Mouse (Mus musculus): ENCODE results near the gene Ranbp3. TPM values are rescaled to one million over a fixed set of nuclear protein-coding genes. Genes with fewer than 3 reads are reported as not detected.

The Ranbp3 gene
- polyA plus RNA-seq, 1 experiment from 2014 or later: 147 TPM

- Histone ChIP-seq H3K27ac (no peak overlapping the region), H3K4me1 (no peaks in the 10 kb centered on the region), H3K27me3 (ENCODE audit: poor library complexity, severe bottlenecking) (no peaks in the 10 kb centered on the region), H3K36me3 (replicated peaks) (peaks cover 100% of the 10 kb centered on the region), H3K9me3 (no peaks in the 10 kb centered on the region), H3K4me3 (no peak overlapping the region)
- DNase-seq (ENCODE audit: extremely low spot score, low spot score): no peak
- WGBS: 89% methylated on average over 5 of the region's 5 CpGs
These were observed 10.5 kb downstream of the Ranbp3 start for GRCm38 (mm10) chr17:56683546-56684140.

- Histone ChIP-seq H3K9me3 (no peaks in the 10 kb centered on the region), H3K4me1 (no peaks in the 10 kb centered on the region), H3K4me3 (no peak overlapping the region), H3K27me3 (ENCODE audit: poor library complexity, severe bottlenecking) (no peaks in the 10 kb centered on the region), H3K27ac (no peak overlapping the region), H3K36me3 (replicated peaks) (peaks cover 100% of the 10 kb centered on the region)
- 97% methylated on average over 2 of the region's 2 CpGs for WGBS
- DNase-seq (ENCODE audit: extremely low spot score, low spot score): no peak
These were observed 11.6 kb downstream of the Ranbp3 start for GRCm38 (mm10) chr17:56684649-56685048.

GRCm38 (mm10) chr17:56686801-56687200 lies 13.7 kb downstream of the Ranbp3 start:
- Histone ChIP-seq H3K27me3 (ENCODE audit: poor library complexity, severe bottlenecking) (no peaks in the 10 kb centered on the region), H3K4me3 (no peak overlapping the region), H3K9me3 (no peaks in the 10 kb centered on the region), H3K4me1 (no peaks in the 10 kb centered on the region), H3K36me3 (replicated peaks) (peaks cover 100% of the 10 kb centered on the region), H3K27ac (no peak overlapping the region)
- 89% methylated on average over 4 of the region's 4 CpGs for whole genome bisulfite sequencing
- no peak for DNase-seq (ENCODE audit: extremely low spot score, low spot score)

- Histone ChIP-seq H3K27ac (no peak overlapping the region), H3K9me3 (no peaks in the 10 kb centered on the region), H3K27me3 (ENCODE audit: poor library complexity, severe bottlenecking) (no peaks in the 10 kb centered on the region), H3K4me1 (no peaks in the 10 kb centered on the region), H3K4me3 (no peak overlapping the region), H3K36me3 (replicated peaks) (peaks cover 100% of the 10 kb centered on the region)
- DNase-seq (ENCODE audit: extremely low spot score, low spot score): no peak
These were observed 15.0 kb downstream of the Ranbp3 start for GRCm38 (mm10) chr17:56688045-56688444.

- Histone ChIP-seq H3K9me3 (no peaks in the 10 kb centered on the region), H3K27ac (no peak overlapping the region), H3K4me1 (no peaks in the 10 kb centered on the region), H3K27me3 (ENCODE audit: poor library complexity, severe bottlenecking) (no peaks in the 10 kb centered on the region), H3K36me3 (replicated peaks) (peaks cover 100% of the 10 kb centered on the region), H3K4me3 (no peak overlapping the region)
- WGBS: 95% methylated on average over 2 of the region's 2 CpGs
- no peak for DNase-seq (ENCODE audit: extremely low spot score, low spot score)
These were observed 15.6 kb downstream of the Ranbp3 start for GRCm38 (mm10) chr17:56688689-56689088.

- Histone ChIP-seq H3K4me3 (no peak overlapping the region), H3K27ac (no peak overlapping the region), H3K9me3 (no peaks in the 10 kb centered on the region), H3K36me3 (replicated peaks) (peaks cover 100% of the 10 kb centered on the region), H3K27me3 (ENCODE audit: poor library complexity, severe bottlenecking) (no peaks in the 10 kb centered on the region), H3K4me1 (no peaks in the 10 kb centered on the region)
- 82% methylated on average over 1 of the region's 1 CpGs for WGBS
- DNase-seq (ENCODE audit: extremely low spot score, low spot score): no peak
These were observed 20.3 kb downstream of the Ranbp3 start for GRCm38 (mm10) chr17:56693395-56693794.

- DNase-seq (ENCODE audit: extremely low spot score, low spot score): no peak
- Histone ChIP-seq H3K36me3 (replicated peaks) (peaks cover 100% of the 10 kb centered on the region), H3K4me3 (no peak overlapping the region), H3K27ac (no peak overlapping the region), H3K27me3 (ENCODE audit: poor library complexity, severe bottlenecking) (no peaks in the 10 kb centered on the region), H3K4me1 (no peaks in the 10 kb centered on the region), H3K9me3 (no peaks in the 10 kb centered on the region)
- 93% methylated on average over 6 of the region's 6 CpGs for WGBS
These were observed 20.8 kb downstream of the Ranbp3 start for GRCm38 (mm10) chr17:56693851-56694310.

- no peak overlapping the region for H3K27ac ChIP-seq
- H3K27me3 ChIP-seq (ENCODE audit: poor library complexity, severe bottlenecking): no peaks in the 10 kb centered on the region
- H3K36me3 ChIP-seq (replicated peaks): peaks cover 100% of the 10 kb centered on the region
- no peak overlapping the region for H3K4me3 ChIP-seq
- no peaks in the 10 kb centered on the region for H3K9me3 ChIP-seq
- H3K4me1 ChIP-seq: no peaks in the 10 kb centered on the region
- DNase-seq (ENCODE audit: extremely low spot score, low spot score): no peak
- 81% methylated on average over 2 of the region's 2 CpGs for WGBS
These were observed 27.4 kb downstream of the Ranbp3 start for GRCm38 (mm10) chr17:56700451-56700850.

GRCm38 (mm10) chr17:56703038-56703437 lies 29.9 kb downstream of the Ranbp3 start:
- Histone ChIP-seq H3K27ac (no peak overlapping the region), H3K9me3 (no peaks in the 10 kb centered on the region), H3K4me1 (no peaks in the 10 kb centered on the region), H3K27me3 (ENCODE audit: poor library complexity, severe bottlenecking) (no peaks in the 10 kb centered on the region), H3K4me3 (no peak overlapping the region), H3K36me3 (replicated peaks) (peaks cover 100% of the 10 kb centered on the region)
- DNase-seq (ENCODE audit: extremely low spot score, low spot score): no peak
- WGBS: 89% methylated on average over 4 of the region's 4 CpGs

- Histone ChIP-seq H3K9me3 (no peaks in the 10 kb centered on the region), H3K27ac (no peak overlapping the region), H3K4me3 (no peak overlapping the region), H3K36me3 (replicated peaks) (peaks cover 100% of the 10 kb centered on the region), H3K27me3 (ENCODE audit: poor library complexity, severe bottlenecking) (no peaks in the 10 kb centered on the region), H3K4me1 (0 out of 2 replicates have a peak, but pooled peaks cover 3% of the 10 kb centered on the region)
- DNase-seq (ENCODE audit: extremely low spot score, low spot score): no peak
- WGBS: 94% methylated on average over 1 of the region's 1 CpGs
These were observed 33.4 kb downstream of the Ranbp3 start for GRCm38 (mm10) chr17:56706515-56706914.

- 89% methylated on average over 4 of the region's 4 CpGs for WGBS
- H3K27me3 ChIP-seq (ENCODE audit: poor library complexity, severe bottlenecking): no peaks in the 10 kb centered on the region
- no peak overlapping the region for H3K4me3 ChIP-seq
- H3K9me3 ChIP-seq: no peaks in the 10 kb centered on the region
- 0 out of 2 replicates have a peak, but pooled peaks cover 3% of the 10 kb centered on the region for H3K4me1 ChIP-seq
- DNase-seq (ENCODE audit: extremely low spot score, low spot score): no peak
- no peak overlapping the region for H3K27ac ChIP-seq
- peaks cover 99% of the 10 kb centered on the region for H3K36me3 ChIP-seq (replicated peaks)
These were observed 35.6 kb downstream of the Ranbp3 start for GRCm38 (mm10) chr17:56708692-56709091.

GRCm38 (mm10) chr17:56709708-56710107 lies 36.6 kb downstream of the Ranbp3 start:
- H3K4me3 ChIP-seq: no peak overlapping the region
- peaks cover 88% of the 10 kb centered on the region for H3K36me3 ChIP-seq (replicated peaks)
- DNase-seq (ENCODE audit: extremely low spot score, low spot score): no peak
- H3K9me3 ChIP-seq: no peaks in the 10 kb centered on the region
- no peaks in the 10 kb centered on the region for H3K27me3 ChIP-seq (ENCODE audit: poor library complexity, severe bottlenecking)
- H3K27ac ChIP-seq: no peak overlapping the region
- 90% methylated on average over 3 of the region's 3 CpGs for WGBS
- H3K4me1 ChIP-seq: 0 out of 2 replicates have a peak, but pooled peaks cover 3% of the 10 kb centered on the region

GRCm38 (mm10) chr17:56715360-56715759 lies 42.3 kb downstream of the Ranbp3 start:
- Histone ChIP-seq H3K36me3 (replicated peaks) (peaks cover 32% of the 10 kb centered on the region), H3K9me3 (no peaks in the 10 kb centered on the region), H3K27ac (no peak overlapping the region), H3K4me3 (no peak overlapping the region), H3K27me3 (ENCODE audit: poor library complexity, severe bottlenecking) (no peaks in the 10 kb centered on the region), H3K4me1 (peaks cover 45% of the 10 kb centered on the region)
- DNase-seq (ENCODE audit: extremely low spot score, low spot score): no peak
- WGBS: 61% methylated on average over 11 of the region's 11 CpGs

All from forebrain, embryonic 10.5 days (tissue).